Mouse (Mus musculus): ENCODE measurements at regions not wholly inside any gene's neighbourhood (a gene's known extent, or its start where the extent isn't known, plus 50 kb on each side); places are given as distances from the start of the nearest gene placed in this dataset.

DNA sequence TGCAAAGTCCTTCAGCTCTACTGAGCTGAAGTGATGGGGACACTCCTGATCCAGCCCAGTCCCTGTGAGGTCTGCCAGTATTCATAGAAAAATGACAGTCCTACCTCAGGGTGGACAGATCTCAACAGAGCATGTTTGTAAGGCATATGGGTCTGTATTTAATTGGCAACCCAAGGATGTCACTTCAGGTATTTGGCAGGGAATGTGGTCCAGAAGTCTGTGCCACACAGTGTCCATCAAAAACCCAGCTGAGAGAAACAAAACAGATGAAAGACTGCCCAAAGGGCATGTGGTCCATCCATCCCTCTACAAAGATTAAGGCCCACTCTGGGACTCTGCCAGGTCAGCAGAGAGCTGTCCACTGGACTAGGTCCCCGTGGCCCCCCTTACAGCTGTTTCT lies 229.3 kb upstream of the Cadm1 start:
- Histone ChIP-seq H3K9ac (replicated peaks; ENCODE audit: low read length) (no peak overlapping the region), H3K27me3 (ENCODE audit: control insufficient read depth, insufficient read depth, low read length) (no peaks in the 10 kb centered on the region), H3K9me3 (ENCODE audit: control insufficient read depth, low read length) (no peaks in the 10 kb centered on the region), H3K4me1 (ENCODE audit: control insufficient read depth, insufficient read depth, low read length) (no peaks in the 10 kb centered on the region), H3K4me3 (replicated peaks; ENCODE audit: low read depth, low read length) (no peak overlapping the region), H3K4me2 (ENCODE audit: low read length) (no peak overlapping the region), H3K27ac (replicated peaks; ENCODE audit: low read depth, low read length) (no peak overlapping the region), H3K36me3 (ENCODE audit: control insufficient read depth, insufficient read depth, low read length) (no peaks in the 10 kb centered on the region)
- 67% methylated on average over 1 of the region's 1 CpGs for WGBS
- DNase-seq (no peak), ATAC-seq (ENCODE audit: low FRiP score, low TSS enrichment) (no peak)

DNA sequence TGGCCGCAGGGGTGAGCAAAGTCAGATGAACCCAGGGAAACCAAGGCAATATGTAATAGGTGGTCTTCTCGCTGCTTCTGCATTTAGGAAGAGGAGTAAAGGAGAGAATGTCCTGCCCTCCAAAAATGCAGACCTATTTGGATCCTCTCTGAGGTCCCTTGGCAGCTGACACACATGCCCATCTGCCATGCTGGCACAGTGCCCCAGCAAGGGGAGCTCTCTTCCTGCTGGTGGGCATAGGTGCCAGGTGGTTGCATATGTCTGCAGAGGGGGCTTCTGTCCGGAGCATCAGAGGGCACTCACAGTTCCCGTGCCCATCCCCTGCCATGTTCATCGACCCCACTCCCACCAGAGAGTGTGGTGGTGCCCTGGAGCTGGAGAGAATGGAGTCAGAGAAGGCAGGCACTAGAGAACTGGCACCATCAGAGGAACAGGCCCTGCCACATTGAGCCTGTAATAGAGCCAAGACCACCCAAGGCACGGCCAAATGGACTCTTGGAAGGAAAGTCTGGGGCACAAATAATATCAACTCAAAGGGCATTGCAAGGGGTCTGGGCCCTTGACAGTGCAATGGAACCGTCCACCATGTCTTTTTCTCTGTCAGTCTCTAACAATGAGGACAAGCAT lies 222.7 kb upstream of the Cadm1 start:
- no peak overlapping the region for H3K4me2 ChIP-seq (ENCODE audit: low read length)
- H3K4me1 ChIP-seq (ENCODE audit: control insufficient read depth, insufficient read depth, low read length): peaks cover 14% of the 10 kb centered on the region; the same call in 1 of the 2 replicates
- DNase-seq (peak; percentile 39), ATAC-seq (ENCODE audit: low FRiP score, low TSS enrichment) (no peak)
- 81% methylated on average over 7 of the region's 7 CpGs for WGBS
- no peak overlapping the region for H3K27ac ChIP-seq (replicated peaks; ENCODE audit: low read depth, low read length)
- H3K27me3 ChIP-seq (ENCODE audit: control insufficient read depth, insufficient read depth, low read length): no peaks in the 10 kb centered on the region
- H3K9me3 ChIP-seq (ENCODE audit: control insufficient read depth, low read length): no peaks in the 10 kb centered on the region
- no peak overlapping the region for H3K4me3 ChIP-seq (replicated peaks; ENCODE audit: low read depth, low read length)
- H3K9ac ChIP-seq (replicated peaks; ENCODE audit: low read length): no peak overlapping the region
- H3K36me3 ChIP-seq (ENCODE audit: control insufficient read depth, insufficient read depth, low read length): no peaks in the 10 kb centered on the region

- ATAC-seq (ENCODE audit: low FRiP score, low TSS enrichment) (no peak), DNase-seq (peak; percentile 78)
- H3K4me1 ChIP-seq (ENCODE audit: control insufficient read depth, insufficient read depth, low read length): peaks cover 14% of the 10 kb centered on the region; the same call in 1 of the 2 replicates
- H3K4me3 ChIP-seq (replicated peaks; ENCODE audit: low read depth, low read length): no peak overlapping the region
- no peaks in the 10 kb centered on the region for H3K36me3 ChIP-seq (ENCODE audit: control insufficient read depth, insufficient read depth, low read length)
- no peaks in the 10 kb centered on the region for H3K27me3 ChIP-seq (ENCODE audit: control insufficient read depth, insufficient read depth, low read length)
- H3K9me3 ChIP-seq (ENCODE audit: control insufficient read depth, low read length): no peaks in the 10 kb centered on the region
- H3K27ac ChIP-seq (replicated peaks; ENCODE audit: low read depth, low read length): no peak overlapping the region
- H3K4me2 ChIP-seq (ENCODE audit: low read length): peak overlapping the region; percentile 3; the same call in 1 of the 2 replicates
- 38% methylated on average over 17 of the region's 17 CpGs for WGBS
- no peak overlapping the region for H3K9ac ChIP-seq (replicated peaks; ENCODE audit: low read length)
Observed at GRCm38 (mm10) chr9:47307752-47308500, 222.0 kb upstream of the Cadm1 start.

DNA sequence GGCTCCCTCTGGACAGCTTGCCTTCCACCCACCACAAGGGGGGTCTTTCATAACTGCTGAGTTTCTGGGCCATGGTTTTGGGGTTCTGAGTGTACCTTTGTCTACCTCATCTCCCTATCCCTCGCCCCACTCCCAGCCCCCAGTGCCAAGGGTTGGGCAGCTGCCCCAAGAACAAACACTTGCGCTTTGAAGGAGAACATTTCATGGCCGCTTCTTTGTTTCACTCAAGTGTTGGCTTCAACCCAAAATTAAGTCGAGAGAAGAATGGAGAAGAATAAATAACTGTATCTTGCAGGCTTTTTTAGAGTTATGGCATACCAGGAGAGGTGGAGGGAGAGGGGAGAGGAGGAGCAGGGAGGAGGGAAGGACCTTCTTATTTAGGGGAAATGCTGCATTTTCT lies 216.5 kb upstream of the Cadm1 start:
- Histone ChIP-seq H3K4me3 (replicated peaks; ENCODE audit: low read depth, low read length) (no peak overlapping the region), H3K4me1 (ENCODE audit: control insufficient read depth, insufficient read depth, low read length) (no peaks in the 10 kb centered on the region), H3K27me3 (ENCODE audit: control insufficient read depth, insufficient read depth, low read length) (no peaks in the 10 kb centered on the region), H3K27ac (replicated peaks; ENCODE audit: low read depth, low read length) (no peak overlapping the region), H3K4me2 (ENCODE audit: low read length) (no peak overlapping the region), H3K9me3 (ENCODE audit: control insufficient read depth, low read length) (no peaks in the 10 kb centered on the region), H3K9ac (replicated peaks; ENCODE audit: low read length) (no peak overlapping the region), H3K36me3 (ENCODE audit: control insufficient read depth, insufficient read depth, low read length) (no peaks in the 10 kb centered on the region)
- ATAC-seq (ENCODE audit: low FRiP score, low TSS enrichment): no peak
- 72% methylated on average over 4 of the region's 4 CpGs for WGBS
- DNase-seq: no peak

- 94% methylated on average over 1 of the region's 1 CpGs for WGBS
- Histone ChIP-seq H3K4me3 (replicated peaks; ENCODE audit: low read depth, low read length) (no peak overlapping the region), H3K4me1 (ENCODE audit: control insufficient read depth, insufficient read depth, low read length) (no peaks in the 10 kb centered on the region), H3K27me3 (ENCODE audit: control insufficient read depth, insufficient read depth, low read length) (no peaks in the 10 kb centered on the region), H3K9me3 (ENCODE audit: control insufficient read depth, low read length) (no peaks in the 10 kb centered on the region), H3K36me3 (ENCODE audit: control insufficient read depth, insufficient read depth, low read length) (no peaks in the 10 kb centered on the region), H3K27ac (replicated peaks; ENCODE audit: low read depth, low read length) (no peak overlapping the region), H3K4me2 (ENCODE audit: low read length) (no peak overlapping the region), H3K9ac (replicated peaks; ENCODE audit: low read length) (no peak overlapping the region)
- DNase-seq (no peak), ATAC-seq (ENCODE audit: low FRiP score, low TSS enrichment) (no peak)
Observed at GRCm38 (mm10) chr9:47314236-47314635, 215.7 kb upstream of the Cadm1 start.

DNA sequence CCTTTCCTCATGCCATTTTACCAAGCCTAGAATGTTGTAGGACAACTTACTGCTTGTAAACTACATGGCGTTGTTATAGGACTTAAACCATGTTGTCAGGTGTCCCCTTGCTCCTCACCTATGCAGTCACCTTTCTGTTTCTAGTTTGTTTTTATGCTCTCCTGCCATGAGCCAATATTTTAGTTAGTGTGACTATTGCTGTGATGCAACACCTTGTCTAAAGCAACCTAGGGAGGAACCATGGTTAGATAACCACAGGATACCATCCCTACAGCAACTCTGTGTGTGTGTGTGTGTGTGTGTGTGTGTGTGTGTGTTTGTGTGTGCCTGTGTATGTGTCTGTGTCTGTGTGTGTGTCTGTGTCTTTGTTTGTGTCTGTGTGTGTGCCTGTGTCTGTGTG lies 209.6 kb upstream of the Cadm1 start:
- 92% methylated on average over 1 of the region's 1 CpGs for WGBS
- H3K9me3 ChIP-seq (ENCODE audit: control insufficient read depth, low read length): no peaks in the 10 kb centered on the region
- ATAC-seq (ENCODE audit: low FRiP score, low TSS enrichment): no peak
- no peak overlapping the region for H3K4me2 ChIP-seq (ENCODE audit: low read length)
- H3K27me3 ChIP-seq (ENCODE audit: control insufficient read depth, insufficient read depth, low read length): no peaks in the 10 kb centered on the region
- no peaks in the 10 kb centered on the region for H3K4me1 ChIP-seq (ENCODE audit: control insufficient read depth, insufficient read depth, low read length)
- no peak for DNase-seq
- no peaks in the 10 kb centered on the region for H3K36me3 ChIP-seq (ENCODE audit: control insufficient read depth, insufficient read depth, low read length)
- H3K27ac ChIP-seq (replicated peaks; ENCODE audit: low read depth, low read length): no peak overlapping the region
- no peak overlapping the region for H3K9ac ChIP-seq (replicated peaks; ENCODE audit: low read length)
- H3K4me3 ChIP-seq (replicated peaks; ENCODE audit: low read depth, low read length): no peak overlapping the region

- 80% methylated on average over 10 of the region's 10 CpGs for WGBS
- Histone ChIP-seq H3K36me3 (ENCODE audit: control insufficient read depth, insufficient read depth, low read length) (no peaks in the 10 kb centered on the region), H3K27ac (replicated peaks; ENCODE audit: low read depth, low read length) (no peak overlapping the region), H3K4me1 (ENCODE audit: control insufficient read depth, insufficient read depth, low read length) (no peaks in the 10 kb centered on the region), H3K4me2 (ENCODE audit: low read length) (no peak overlapping the region), H3K9me3 (ENCODE audit: control insufficient read depth, low read length) (no peaks in the 10 kb centered on the region), H3K9ac (replicated peaks; ENCODE audit: low read length) (no peak overlapping the region), H3K4me3 (replicated peaks; ENCODE audit: low read depth, low read length) (no peak overlapping the region), H3K27me3 (ENCODE audit: control insufficient read depth, insufficient read depth, low read length) (no peaks in the 10 kb centered on the region)
- DNase-seq (no peak), ATAC-seq (ENCODE audit: low FRiP score, low TSS enrichment) (no peak)
Observed at GRCm38 (mm10) chr9:47321106-47321789, 208.7 kb upstream of the Cadm1 start.

DNA sequence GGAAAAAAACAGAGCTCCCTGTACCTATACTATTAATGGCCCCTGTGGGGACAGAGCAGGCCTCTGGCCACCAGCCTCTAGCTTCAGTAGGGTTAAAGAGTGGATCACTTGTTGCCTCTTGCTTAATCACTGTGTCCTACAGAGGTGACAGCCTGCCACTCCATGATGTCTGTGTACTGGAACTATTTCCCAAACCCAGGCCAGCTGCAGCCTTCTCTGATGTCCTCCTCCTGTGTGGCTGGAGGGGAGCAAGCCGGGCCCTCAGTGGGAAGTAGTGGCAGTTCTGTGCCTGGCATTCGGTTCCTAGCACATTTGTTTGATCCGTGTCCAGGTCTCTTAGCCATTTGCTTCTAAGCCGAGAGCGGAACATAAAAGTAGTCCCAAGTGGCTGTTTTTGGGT lies 207.7 kb upstream of the Cadm1 start:
- Histone ChIP-seq H3K9ac (replicated peaks; ENCODE audit: low read length) (no peak overlapping the region), H3K9me3 (ENCODE audit: control insufficient read depth, low read length) (no peaks in the 10 kb centered on the region), H3K27ac (replicated peaks; ENCODE audit: low read depth, low read length) (no peak overlapping the region), H3K27me3 (ENCODE audit: control insufficient read depth, insufficient read depth, low read length) (no peaks in the 10 kb centered on the region), H3K4me1 (ENCODE audit: control insufficient read depth, insufficient read depth, low read length) (no peaks in the 10 kb centered on the region), H3K4me2 (ENCODE audit: low read length) (no peak overlapping the region), H3K36me3 (ENCODE audit: control insufficient read depth, insufficient read depth, low read length) (no peaks in the 10 kb centered on the region), H3K4me3 (replicated peaks; ENCODE audit: low read depth, low read length) (no peak overlapping the region)
- ATAC-seq (ENCODE audit: low FRiP score, low TSS enrichment) (no peak), DNase-seq (no peak)
- WGBS: 85% methylated on average over 5 of the region's 5 CpGs
